Mouse (Mus musculus) inflammation-experienced regulatory T-cells, adult 6 months (primary cell): ENCODE results near the gene Dera. TPM values are rescaled to one million over a fixed set of nuclear protein-coding genes. Genes with fewer than 3 reads are reported as not detected.

ENCODE experiments used
- ATAC-seq: one replicate; pipeline ENCODE4 v1.8.0; 2017
- polyA plus RNA-seq, 3 experiments: library from polyadenylated mRNA; unstranded; fragments of 100-300 nt; shearing (Covaris generic); gene quantifications; one replicate each; pipeline ENCODE4 v1.2.1; 2017

Gene Dera
- polyA plus RNA-seq, 3 experiments from 2014 or later: 77.2 to 126 (median 80.3) TPM

GRCm38 (mm10) chr6:137807296-137807695, 53.0 kb downstream of the Dera start:
- no peak for ATAC-seq

- ATAC-seq: no peak
These were observed 54.4 kb downstream of the Dera start for GRCm38 (mm10) chr6:137808706-137809105.

- no peak for ATAC-seq
These were observed 55.8 kb downstream of the Dera start for GRCm38 (mm10) chr6:137810136-137810535.

GRCm38 (mm10) chr6:137814006-137814405, 59.7 kb downstream of the Dera start:
- no peak for ATAC-seq

- ATAC-seq: no peak
These were observed 62.2 kb downstream of the Dera start for GRCm38 (mm10) chr6:137816508-137816907.

- no peak for ATAC-seq
These were observed 68.2 kb downstream of the Dera start for GRCm38 (mm10) chr6:137822550-137822949.

GRCm38 (mm10) chr6:137824046-137825021, 70.0 kb downstream of the Dera start:
- no peak for ATAC-seq

- no peak for ATAC-seq
These were observed 70.8 kb downstream of the Dera start for GRCm38 (mm10) chr6:137825022-137825613.

- ATAC-seq: no peak
These were observed 74.9 kb downstream of the Dera start for GRCm38 (mm10) chr6:137829056-137829776.

GRCm38 (mm10) chr6:137836799-137837198, 82.5 kb downstream of the Dera start:
- ATAC-seq: no peak

- no peak for ATAC-seq
These were observed 89.0 kb downstream of the Dera start for GRCm38 (mm10) chr6:137843337-137843736.

- no peak for ATAC-seq
These were observed 103.2 kb downstream of the Dera start for GRCm38 (mm10) chr6:137857198-137858194.

GRCm38 (mm10) chr6:137869903-137870580, 115.7 kb downstream of the Dera start:
- ATAC-seq: no peak

GRCm38 (mm10) chr6:137870667-137871066, 116.3 kb downstream of the Dera start:
- ATAC-seq: no peak

GRCm38 (mm10) chr6:137872055-137872735, 117.8 kb downstream of the Dera start:
- ATAC-seq: no peak

- ATAC-seq: no peak
These were observed 120.3 kb downstream of the Dera start for GRCm38 (mm10) chr6:137874471-137875244.

- ATAC-seq: no peak
These were observed 131.3 kb downstream of the Dera start for GRCm38 (mm10) chr6:137885644-137886043.

GRCm38 (mm10) chr6:137886210-137886979, 132.0 kb downstream of the Dera start:
- ATAC-seq: no peak

GRCm38 (mm10) chr6:137887258-137887657, 132.9 kb downstream of the Dera start:
- no peak for ATAC-seq
